Mouse (Mus musculus): ENCODE data around the gene Rfwd3.
A peak's percentile ranks its signal among the peaks of the same experiment; 100 is the strongest.
"Not testable (repeated sequence)": the region's sequence is repeated elsewhere in the genome, so short reads cannot be mapped to it uniquely, and the experiment has no call there.

Rfwd3 gene

DNA sequence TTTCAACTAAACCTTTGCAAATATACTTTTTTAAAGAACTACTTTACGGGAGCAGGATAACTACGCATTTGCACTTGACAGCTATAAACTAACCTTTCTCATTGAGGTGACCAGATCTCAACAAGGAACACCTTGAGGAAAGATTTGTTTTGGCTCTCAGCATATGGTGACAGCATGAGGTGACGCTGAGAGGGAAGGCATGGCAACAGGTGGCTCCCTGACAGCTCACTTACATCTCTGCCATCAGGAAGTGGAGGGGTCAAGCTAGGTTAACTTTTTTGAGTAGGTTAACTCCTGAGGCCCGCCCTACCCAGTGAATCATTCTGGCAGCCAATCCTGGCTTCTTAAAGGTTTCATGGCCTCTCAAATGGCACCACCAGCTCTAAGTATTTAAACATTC, 14.4 kb downstream of the Rfwd3 start:
- DNase-seq: no peak

DNA sequence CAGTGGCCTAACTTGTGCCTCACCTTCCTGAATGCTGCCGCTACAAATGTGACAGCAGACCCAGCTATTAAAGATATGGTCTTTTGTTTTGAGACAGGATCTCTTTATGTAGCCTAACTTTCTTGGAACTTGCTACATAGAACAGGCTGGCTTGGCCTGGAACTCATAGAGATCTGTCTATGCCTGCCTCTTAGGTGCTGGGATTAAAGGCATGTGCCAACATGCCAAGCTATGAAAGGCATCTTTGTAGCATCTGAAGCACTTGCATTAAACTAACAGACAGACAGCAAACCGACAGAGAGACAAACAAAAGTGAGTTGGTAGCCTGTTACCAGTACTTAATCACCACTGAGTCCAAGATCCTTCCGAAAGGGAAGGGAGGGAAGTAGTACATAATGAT, 17.9 kb downstream of the Rfwd3 start:
- no peak for DNase-seq

DNA sequence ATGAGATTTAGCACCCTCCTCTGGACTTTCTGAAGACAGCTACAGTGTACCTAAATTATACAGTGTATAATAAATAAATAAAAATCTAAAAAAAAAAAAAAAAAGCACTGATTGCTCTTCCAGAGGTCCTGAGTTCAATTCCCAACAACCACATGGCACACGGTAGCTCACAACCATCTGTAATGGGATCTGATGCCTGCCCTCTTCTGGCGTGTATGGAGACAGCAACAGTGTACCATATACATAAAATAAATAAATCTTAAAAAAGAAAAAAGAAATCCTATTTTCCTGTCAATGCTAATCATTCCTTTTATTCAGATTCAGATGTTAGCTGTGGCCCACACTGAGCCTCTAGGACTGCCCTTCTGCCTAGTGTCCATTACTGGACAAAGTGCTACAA, 31.7 kb downstream of the Rfwd3 start:
- DNase-seq: no peak

GRCm38 (mm10) chr8:111266161-111266560, 33.9 kb downstream of the Rfwd3 start:
- DNase-seq: not testable (repeated sequence)

DNA sequence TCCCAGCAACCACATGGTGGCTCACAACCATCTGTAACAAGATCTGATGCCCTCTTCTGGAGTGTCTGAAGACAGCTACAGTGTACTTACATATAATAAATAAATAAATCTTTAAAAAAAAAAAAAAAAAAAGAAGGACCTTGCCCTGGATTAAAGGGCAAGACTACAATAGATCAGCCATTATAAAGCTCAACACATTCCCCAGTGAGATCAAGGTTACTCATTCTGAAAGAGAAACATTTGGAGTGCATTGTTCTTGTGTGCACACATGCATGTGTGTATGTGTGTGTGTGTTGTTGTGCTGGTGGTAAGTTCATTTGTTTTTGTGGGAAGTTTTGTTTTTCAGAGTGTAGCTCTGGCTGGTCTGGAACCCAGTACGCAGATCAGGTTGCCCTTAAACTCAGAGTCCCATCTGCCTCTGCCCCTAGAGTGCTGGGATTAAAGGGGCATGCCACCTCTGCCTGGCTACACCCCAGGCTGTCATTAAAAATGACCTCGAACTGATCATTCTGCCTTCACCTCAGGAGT, 35.3 kb downstream of the Rfwd3 start:
- no peak for DNase-seq

DNA sequence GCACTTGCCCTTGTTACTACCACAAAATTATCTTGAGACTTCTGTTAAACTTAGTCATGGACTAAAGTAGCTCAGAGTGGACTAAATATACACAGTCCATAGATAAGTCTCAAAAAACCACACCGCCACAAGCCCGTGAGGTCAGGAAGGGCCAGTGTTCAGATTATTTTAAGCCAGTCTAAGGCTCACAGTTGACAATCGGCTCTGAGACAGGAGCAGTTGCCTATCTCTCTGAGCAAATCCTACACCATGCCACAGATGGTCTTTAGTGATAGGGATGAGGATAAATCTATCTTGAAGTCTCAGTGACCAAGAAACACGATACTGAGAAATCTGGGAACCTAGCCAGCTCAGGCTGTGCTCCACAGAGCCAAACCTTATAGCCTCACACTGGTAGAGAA, 38.0 kb downstream of the Rfwd3 start:
- peak; percentile 33 to 37 for DNase-seq

GRCm38 (mm10) chr8:111260251-111260650, 39.8 kb downstream of the Rfwd3 start:
- peak in 1 of 2 experiments; percentile 20 for DNase-seq

DNA sequence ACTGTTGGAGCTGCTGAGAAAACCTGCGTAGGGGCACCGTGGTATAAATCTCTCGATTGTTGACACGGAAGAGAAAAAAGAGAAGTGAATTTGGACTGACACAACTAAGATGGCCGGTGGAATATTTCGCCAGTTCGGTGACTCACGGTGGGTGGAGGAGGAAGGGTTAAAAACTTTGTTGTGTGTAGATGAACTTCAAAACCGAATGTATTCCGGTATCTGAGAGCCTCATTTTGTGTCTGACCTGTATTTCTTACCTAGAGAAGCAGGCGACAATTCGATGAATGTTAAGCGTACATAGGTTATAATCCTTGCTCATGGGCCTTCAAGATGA, 40.6 kb downstream of the Rfwd3 start:
- no peak for DNase-seq

DNA sequence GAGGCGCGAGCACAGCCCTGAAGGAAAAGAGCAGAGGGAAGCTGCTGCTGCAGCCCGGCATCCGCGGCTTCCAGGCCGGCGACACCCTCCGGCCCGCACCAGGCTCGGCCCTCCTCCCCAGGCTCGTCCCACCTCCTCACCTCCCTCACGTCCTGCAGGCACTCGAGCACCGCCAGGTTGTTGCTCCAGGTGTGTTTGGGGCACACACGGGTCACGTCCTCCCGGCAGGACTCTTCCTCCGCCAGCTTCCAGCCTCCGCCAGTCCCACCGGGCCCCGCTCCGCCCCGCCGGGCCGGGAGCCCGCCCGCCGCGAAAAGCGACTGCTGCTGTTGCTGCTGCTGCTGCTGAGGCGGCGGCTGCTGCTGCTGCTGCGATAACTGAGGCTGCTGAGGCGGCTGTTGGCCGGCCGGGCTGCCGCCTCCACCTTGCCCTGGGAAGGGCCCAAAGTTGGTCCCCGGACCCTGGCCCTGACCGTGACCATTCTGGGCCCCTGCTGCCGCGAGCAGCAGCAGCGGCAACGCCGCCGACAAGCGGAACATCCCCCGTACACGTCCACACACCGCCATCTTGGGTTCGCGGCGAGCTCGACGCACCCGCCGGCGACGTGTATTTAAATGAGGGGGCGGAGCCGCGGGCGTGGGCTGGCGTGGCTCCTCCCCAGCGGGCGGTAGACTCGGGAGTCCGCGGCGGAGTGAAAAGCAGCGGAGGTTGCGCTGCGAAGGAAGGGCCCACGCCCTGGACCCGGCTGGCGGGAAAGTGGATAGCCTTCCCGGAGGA, 41.2 kb downstream of the Rfwd3 start, which contains the start of gene Glg1:
Glg1 (minus strand) TSS at position 586 of the 777 bp plus-strand sequence.
- DNase-seq: peak; percentile 97

GRCm38 (mm10) chr8:111258010-111258630, 41.9 kb downstream of the Rfwd3 start:
- peak in 1 of 2 experiments; percentile 57 for DNase-seq

DNA sequence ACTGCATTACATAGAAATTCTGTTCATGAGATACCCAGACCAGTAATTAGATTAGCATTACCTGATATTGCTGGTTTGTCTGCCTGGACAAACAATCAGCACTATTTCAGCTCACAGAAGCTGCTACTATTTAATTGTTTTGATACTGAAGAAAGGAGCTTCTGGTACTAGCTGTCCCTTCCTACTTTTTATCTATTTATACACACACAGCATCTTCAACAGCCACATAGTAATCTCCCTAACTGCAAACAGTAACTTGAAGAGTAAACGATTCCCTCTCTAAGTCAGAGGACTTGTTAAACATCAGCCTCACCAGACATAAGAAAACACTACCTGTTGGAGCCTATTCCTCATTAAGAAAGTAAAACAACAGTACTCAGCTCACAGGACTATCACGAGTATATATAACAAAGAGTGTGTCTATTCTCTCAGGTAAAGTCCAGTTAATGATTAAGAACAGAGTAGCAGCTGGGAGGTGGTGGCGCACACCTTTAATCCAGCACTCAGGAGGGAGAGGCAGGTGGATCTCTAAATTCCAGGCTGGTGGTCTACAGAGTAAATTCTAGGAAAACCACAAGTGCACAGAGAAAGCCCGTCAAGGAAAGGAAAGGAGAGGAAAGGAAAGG, 47.4 kb downstream of the Rfwd3 start:
- no peak for DNase-seq

DNA sequence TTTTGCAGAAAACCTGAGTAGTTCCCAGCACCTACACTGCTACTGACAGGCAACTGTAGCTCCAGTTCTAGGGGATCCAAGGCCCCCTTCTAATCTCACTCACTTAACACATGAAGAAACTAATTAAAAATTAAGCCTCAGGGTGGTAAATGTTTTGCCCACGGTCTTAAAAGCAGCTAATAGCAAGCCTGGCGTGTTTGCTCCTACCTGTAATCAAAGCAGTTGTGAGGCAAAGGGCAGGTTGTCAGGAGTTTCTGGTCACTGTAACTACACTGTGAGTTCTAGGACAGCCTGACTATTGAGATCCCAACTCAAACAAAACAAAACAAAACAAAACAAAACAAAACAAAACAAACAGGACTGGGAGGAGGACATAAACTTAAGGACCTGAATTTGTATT, 49.9 kb downstream of the Rfwd3 start:
- DNase-seq: no peak

- DNase-seq: no peak
Observed at GRCm38 (mm10) chr8:111248136-111248535, 51.9 kb downstream of the Rfwd3 start.

- DNase-seq: not testable (repeated sequence)
Observed at GRCm38 (mm10) chr8:111246864-111247263, 53.2 kb downstream of the Rfwd3 start.

DNA sequence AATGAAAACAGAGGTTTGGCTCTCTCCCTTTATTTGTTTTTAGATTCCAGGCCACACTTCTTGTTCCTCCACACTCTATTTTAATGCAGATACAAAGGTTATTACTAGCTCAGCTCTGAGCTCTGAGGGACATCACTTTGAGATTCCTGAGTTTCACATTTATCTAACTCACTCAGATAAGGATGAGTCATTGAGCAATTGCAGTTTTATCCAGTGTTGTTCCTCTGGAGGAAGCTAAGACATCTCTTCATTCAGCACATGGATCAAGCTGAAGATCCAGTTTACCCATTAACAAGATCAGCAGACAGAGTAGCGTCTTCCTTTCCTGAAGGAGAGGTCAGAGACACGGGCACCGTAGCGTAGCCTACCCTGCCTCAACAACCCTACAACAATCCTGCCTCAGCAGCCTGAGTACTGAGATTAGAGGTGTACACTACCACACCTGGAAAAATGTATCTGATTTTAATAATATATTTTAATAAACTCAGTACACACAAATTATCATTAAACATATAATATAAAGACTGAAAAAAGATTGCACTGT, 53.7 kb downstream of the Rfwd3 start:
- no peak for DNase-seq

DNA sequence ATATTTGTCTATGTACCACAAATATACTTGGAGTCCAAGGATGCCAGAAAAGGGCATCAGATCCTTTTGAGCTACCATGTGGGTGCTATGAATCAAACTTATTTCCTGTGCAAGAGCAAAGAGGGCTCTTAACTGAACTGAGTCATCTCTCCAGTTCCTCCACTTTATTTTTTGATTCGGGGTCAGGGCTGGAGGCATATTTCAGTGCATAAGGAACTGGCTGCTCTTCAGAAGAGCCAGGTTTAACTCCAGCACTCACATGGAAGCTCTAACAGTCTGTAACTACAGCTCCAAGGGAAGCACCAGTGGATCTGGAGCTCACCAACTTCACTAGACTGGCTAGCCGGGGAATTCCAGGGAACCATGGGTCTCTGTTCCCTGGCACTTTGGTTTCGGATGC, 62.7 kb downstream of the Rfwd3 start:
- no peak for DNase-seq

GRCm38 (mm10) chr8:111233730-111234129, 66.3 kb downstream of the Rfwd3 start:
- DNase-seq: no peak

- DNase-seq: peak; percentile 5 to 10
Observed at GRCm38 (mm10) chr8:111224153-111224552, 75.9 kb downstream of the Rfwd3 start.
